Mouse (Mus musculus): ENCODE measurements around the gene 1700042G07Rik. TPM values are rescaled to one million over a fixed set of nuclear protein-coding genes. Genes with fewer than 3 reads are reported as not detected.
A peak's percentile ranks its signal among the peaks of the same experiment; 100 is the strongest.

Gene 1700042G07Rik
- polyA plus RNA-seq, 1 experiment from 2014 or later, result not detected

DNA sequence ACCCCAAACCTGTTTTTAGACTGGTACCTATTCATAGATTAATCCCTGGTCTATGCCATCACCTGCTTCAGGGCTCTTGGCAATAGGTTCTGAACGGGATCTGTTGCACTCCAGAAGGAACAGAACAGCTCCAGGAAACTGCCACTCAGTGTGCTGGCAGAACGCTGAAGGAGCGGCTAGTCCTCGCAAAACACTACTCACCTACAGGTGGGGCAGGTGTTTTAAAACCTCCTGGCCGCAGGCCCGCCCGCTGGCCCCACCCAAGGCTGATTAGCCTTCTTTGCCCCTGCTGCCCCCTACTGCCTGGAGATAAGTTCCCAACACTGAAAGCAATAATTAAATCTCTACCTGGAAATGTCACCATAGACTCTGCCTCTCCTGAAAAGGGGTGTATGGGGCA lies 5.8 kb upstream of the 1700042G07Rik start, which contains the start of gene Tspan1:
TSS of gene Tspan1 (minus strand) at position 198 of the 400 bp plus-strand sequence.
- no peaks in the 10 kb centered on the region for H3K27me3 ChIP-seq (ENCODE audit: control insufficient read depth, insufficient read depth, low read length)
- H3K27ac ChIP-seq (ENCODE audit: low read length), result 0 out of 2 replicates have a peak within 1 kb of the TSS, but pooled peaks have one; percentile 28
- H3K9me3 ChIP-seq (ENCODE audit: control insufficient read depth, low read depth, low read length), result no peaks in the 10 kb centered on the region
- H3K36me3 ChIP-seq (ENCODE audit: control insufficient read depth, insufficient read depth, low read length), result no peaks in the 10 kb centered on the region
- no peak within 1 kb of the TSS for H3K9ac ChIP-seq (replicated peaks; ENCODE audit: low read depth, low read length)
- WGBS, result 22% methylated on average over 7 of the region's 7 CpGs
- H3K4me2 ChIP-seq (replicated peaks; ENCODE audit: low read depth, low read length), result peak within 1 kb of the TSS; percentile 8; the same call in 1 of the 2 replicates
- ATAC-seq (ENCODE audit: insufficient number of reproducible peaks, insufficient read depth, low FRiP score, low read depth), result peak; percentile 30; the same call in 1 of the 2 replicates
- no peak within 1 kb of the TSS for H3K4me3 ChIP-seq (ENCODE audit: low read depth, low read length)
- no peaks in the 10 kb centered on the region for H3K4me1 ChIP-seq (ENCODE audit: control insufficient read depth, insufficient read depth, low read length)

- no peaks in the 10 kb centered on the region for H3K36me3 ChIP-seq (ENCODE audit: control insufficient read depth, insufficient read depth, low read length)
- H3K4me3 ChIP-seq (ENCODE audit: low read depth, low read length), result no peak overlapping the region
- H3K27ac ChIP-seq (ENCODE audit: low read length), result no peak overlapping the region
- no peaks in the 10 kb centered on the region for H3K27me3 ChIP-seq (ENCODE audit: control insufficient read depth, insufficient read depth, low read length)
- no peak overlapping the region for H3K4me2 ChIP-seq (replicated peaks; ENCODE audit: low read depth, low read length)
- H3K9ac ChIP-seq (replicated peaks; ENCODE audit: low read depth, low read length), result no peak overlapping the region
- H3K9me3 ChIP-seq (ENCODE audit: control insufficient read depth, low read depth, low read length), result no peaks in the 10 kb centered on the region
- WGBS, result 74% methylated on average over 8 of the region's 8 CpGs
- no peaks in the 10 kb centered on the region for H3K4me1 ChIP-seq (ENCODE audit: control insufficient read depth, insufficient read depth, low read length)
- ATAC-seq (ENCODE audit: insufficient number of reproducible peaks, insufficient read depth, low FRiP score, low read depth), result no peak
These were observed 4.4 kb upstream of the 1700042G07Rik start for GRCm38 (mm10) chr4:116168617-116169352.

GRCm38 (mm10) chr4:116169353-116169672 lies 3.9 kb upstream of the 1700042G07Rik start:
- no peak overlapping the region for H3K9ac ChIP-seq (replicated peaks; ENCODE audit: low read depth, low read length)
- ATAC-seq (ENCODE audit: insufficient number of reproducible peaks, insufficient read depth, low FRiP score, low read depth), result no peak
- no peak overlapping the region for H3K4me3 ChIP-seq (ENCODE audit: low read depth, low read length)
- 78% methylated on average over 3 of the region's 3 CpGs for WGBS
- no peaks in the 10 kb centered on the region for H3K36me3 ChIP-seq (ENCODE audit: control insufficient read depth, insufficient read depth, low read length)
- H3K9me3 ChIP-seq (ENCODE audit: control insufficient read depth, low read depth, low read length), result no peaks in the 10 kb centered on the region
- H3K4me1 ChIP-seq (ENCODE audit: control insufficient read depth, insufficient read depth, low read length), result peaks cover under 1% of the 10 kb centered on the region; the same call in 1 of the 2 replicates
- H3K27ac ChIP-seq (ENCODE audit: low read length), result no peak overlapping the region
- no peaks in the 10 kb centered on the region for H3K27me3 ChIP-seq (ENCODE audit: control insufficient read depth, insufficient read depth, low read length)
- no peak overlapping the region for H3K4me2 ChIP-seq (replicated peaks; ENCODE audit: low read depth, low read length)

DNA sequence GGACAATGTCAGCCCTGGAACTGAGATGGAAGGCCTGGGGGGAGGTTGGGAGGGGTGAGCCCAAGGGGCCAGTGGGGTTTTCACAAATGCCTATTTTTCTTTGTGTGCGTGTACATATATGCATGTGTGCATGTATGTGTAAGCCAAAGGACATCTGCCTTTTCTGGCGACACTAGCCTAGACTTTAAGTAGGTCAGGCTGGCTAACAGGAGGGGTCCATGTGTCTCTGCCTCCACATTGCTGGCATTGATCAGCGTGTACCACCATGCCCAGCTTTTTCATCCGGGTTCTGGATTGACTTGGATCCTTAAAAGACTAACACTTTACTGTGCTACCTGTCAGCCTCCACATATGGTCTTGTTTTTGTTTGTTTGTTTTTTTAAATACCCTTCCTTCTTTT lies 580 bp downstream of the 1700042G07Rik start:
- no peaks in the 10 kb centered on the region for H3K9me3 ChIP-seq (ENCODE audit: control insufficient read depth, low read depth, low read length)
- WGBS, result 89% methylated on average over 4 of the region's 4 CpGs
- no peak overlapping the region for H3K9ac ChIP-seq (replicated peaks; ENCODE audit: low read depth, low read length)
- no peak for ATAC-seq (ENCODE audit: insufficient number of reproducible peaks, insufficient read depth, low FRiP score, low read depth)
- H3K4me1 ChIP-seq (ENCODE audit: control insufficient read depth, insufficient read depth, low read length), result peaks cover 22% of the 10 kb centered on the region; the same call in 1 of the 2 replicates
- no peak overlapping the region for H3K4me3 ChIP-seq (ENCODE audit: low read depth, low read length)
- H3K27me3 ChIP-seq (ENCODE audit: control insufficient read depth, insufficient read depth, low read length), result no peaks in the 10 kb centered on the region
- no peaks in the 10 kb centered on the region for H3K36me3 ChIP-seq (ENCODE audit: control insufficient read depth, insufficient read depth, low read length)
- no peak overlapping the region for H3K27ac ChIP-seq (ENCODE audit: low read length)
- H3K4me2 ChIP-seq (replicated peaks; ENCODE audit: low read depth, low read length), result no peak overlapping the region

GRCm38 (mm10) chr4:116174466-116175116 lies 1.4 kb downstream of the 1700042G07Rik start:
- H3K4me3 ChIP-seq (ENCODE audit: low read depth, low read length), result no peak overlapping the region
- 36% methylated on average over 6 of the region's 6 CpGs for WGBS
- peaks cover 22% of the 10 kb centered on the region; the same call in 1 of the 2 replicates for H3K4me1 ChIP-seq (ENCODE audit: control insufficient read depth, insufficient read depth, low read length)
- 0 out of 2 replicates have a peak overlapping the region, but pooled peaks have one; percentile 30 for H3K27ac ChIP-seq (ENCODE audit: low read length)
- no peaks in the 10 kb centered on the region for H3K36me3 ChIP-seq (ENCODE audit: control insufficient read depth, insufficient read depth, low read length)
- no peaks in the 10 kb centered on the region for H3K9me3 ChIP-seq (ENCODE audit: control insufficient read depth, low read depth, low read length)
- no peak overlapping the region for H3K9ac ChIP-seq (replicated peaks; ENCODE audit: low read depth, low read length)
- no peak overlapping the region for H3K4me2 ChIP-seq (replicated peaks; ENCODE audit: low read depth, low read length)
- no peaks in the 10 kb centered on the region for H3K27me3 ChIP-seq (ENCODE audit: control insufficient read depth, insufficient read depth, low read length)
- ATAC-seq (ENCODE audit: insufficient number of reproducible peaks, insufficient read depth, low FRiP score, low read depth), result no peak

DNA sequence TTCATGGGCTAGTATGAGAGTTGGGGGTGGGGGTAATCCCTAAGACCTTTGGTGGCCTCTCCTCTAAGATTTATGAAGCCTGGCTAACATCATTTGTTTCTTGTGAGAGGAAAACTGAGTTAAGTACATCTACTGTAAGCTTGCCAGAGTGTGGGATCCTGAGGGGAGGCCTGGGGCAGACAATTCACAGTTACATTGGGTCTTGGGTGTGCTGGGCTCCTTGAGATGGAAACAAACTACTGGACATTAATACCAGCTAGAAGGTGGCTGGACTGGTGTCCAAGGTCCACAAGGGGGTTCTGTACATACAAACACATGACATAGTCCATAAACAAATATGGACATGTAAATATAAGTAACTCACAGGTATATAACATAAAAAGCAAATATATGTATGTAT lies 2.0 kb downstream of the 1700042G07Rik start:
- Histone ChIP-seq H3K27ac (ENCODE audit: low read length) (peak overlapping the region; percentile 16; the same call in 1 of the 2 replicates), H3K27me3 (ENCODE audit: control insufficient read depth, insufficient read depth, low read length) (no peaks in the 10 kb centered on the region), H3K4me3 (ENCODE audit: low read depth, low read length) (no peak overlapping the region), H3K4me2 (replicated peaks; ENCODE audit: low read depth, low read length) (0 out of 2 replicates have a peak overlapping the region, but pooled peaks have one; percentile 1), H3K9ac (replicated peaks; ENCODE audit: low read depth, low read length) (no peak overlapping the region), H3K4me1 (ENCODE audit: control insufficient read depth, insufficient read depth, low read length) (peaks cover 22% of the 10 kb centered on the region; the same call in 1 of the 2 replicates), H3K9me3 (ENCODE audit: control insufficient read depth, low read depth, low read length) (no peaks in the 10 kb centered on the region), H3K36me3 (ENCODE audit: control insufficient read depth, insufficient read depth, low read length) (no peaks in the 10 kb centered on the region)
- no peak for ATAC-seq (ENCODE audit: insufficient number of reproducible peaks, insufficient read depth, low FRiP score, low read depth)

DNA sequence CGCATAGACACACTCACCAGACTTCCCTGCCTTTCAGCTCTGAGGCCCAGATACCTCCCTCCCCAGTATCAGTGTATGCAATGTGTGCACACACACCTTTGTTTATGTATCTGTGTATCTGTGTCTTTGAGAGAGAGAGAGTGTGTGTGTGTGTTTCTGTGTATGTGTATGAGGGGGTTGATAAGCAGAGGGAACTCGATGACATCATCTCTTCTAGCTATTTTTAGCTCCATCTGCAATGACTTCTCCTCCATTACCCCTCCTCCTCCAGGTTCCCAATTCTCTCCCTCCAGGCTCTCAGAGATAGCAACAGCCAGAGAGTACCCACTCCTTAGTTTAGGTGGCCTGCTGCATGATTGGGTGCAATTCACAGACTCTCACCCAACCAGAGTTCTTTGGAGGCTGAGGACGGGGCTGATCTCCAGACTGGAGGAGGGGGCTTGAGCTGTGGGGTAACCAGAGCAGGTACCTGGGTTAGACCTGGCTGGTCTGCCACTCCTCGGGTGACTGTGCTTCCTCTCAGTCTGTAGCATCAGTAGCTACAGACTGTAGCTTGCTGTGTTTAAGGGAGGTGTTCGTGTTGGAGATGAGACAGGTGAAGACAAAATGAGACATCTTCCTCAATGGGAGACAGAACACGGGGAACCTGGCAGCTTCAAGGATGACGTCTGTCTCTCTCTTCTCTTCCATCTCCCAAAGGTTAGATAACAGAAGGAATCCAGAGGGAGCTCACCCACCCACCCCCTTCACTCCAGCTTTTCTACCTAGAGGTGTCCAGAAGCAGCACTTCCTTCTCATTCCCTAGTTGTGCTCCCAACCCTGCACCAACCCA lies 2.8 kb downstream of the 1700042G07Rik start:
- Histone ChIP-seq H3K27ac (ENCODE audit: low read length) (peak overlapping the region; percentile 86; the same call in 1 of the 2 replicates), H3K4me3 (ENCODE audit: low read depth, low read length) (peak overlapping the region; percentile 16), H3K9me3 (ENCODE audit: control insufficient read depth, low read depth, low read length) (no peaks in the 10 kb centered on the region), H3K4me1 (ENCODE audit: control insufficient read depth, insufficient read depth, low read length) (peaks cover 22% of the 10 kb centered on the region; the same call in 1 of the 2 replicates), H3K36me3 (ENCODE audit: control insufficient read depth, insufficient read depth, low read length) (no peaks in the 10 kb centered on the region), H3K4me2 (replicated peaks; ENCODE audit: low read depth, low read length) (peak overlapping the region; percentile 42), H3K9ac (replicated peaks; ENCODE audit: low read depth, low read length) (no peak overlapping the region), H3K27me3 (ENCODE audit: control insufficient read depth, insufficient read depth, low read length) (no peaks in the 10 kb centered on the region)
- ATAC-seq (ENCODE audit: insufficient number of reproducible peaks, insufficient read depth, low FRiP score, low read depth), result peak; percentile 64
- 52% methylated on average over 7 of the region's 7 CpGs for WGBS

- no peaks in the 10 kb centered on the region for H3K27me3 ChIP-seq (ENCODE audit: control insufficient read depth, insufficient read depth, low read length)
- peak overlapping the region; percentile 42 for H3K4me2 ChIP-seq (replicated peaks; ENCODE audit: low read depth, low read length)
- no peaks in the 10 kb centered on the region for H3K36me3 ChIP-seq (ENCODE audit: control insufficient read depth, insufficient read depth, low read length)
- peak overlapping the region; percentile 86; the same call in 1 of the 2 replicates for H3K27ac ChIP-seq (ENCODE audit: low read length)
- H3K9me3 ChIP-seq (ENCODE audit: control insufficient read depth, low read depth, low read length), result no peaks in the 10 kb centered on the region
- H3K9ac ChIP-seq (replicated peaks; ENCODE audit: low read depth, low read length), result no peak overlapping the region
- peak; percentile 87 for ATAC-seq (ENCODE audit: insufficient number of reproducible peaks, insufficient read depth, low FRiP score, low read depth)
- WGBS, result 22% methylated on average over 10 of the region's 10 CpGs
- H3K4me1 ChIP-seq (ENCODE audit: control insufficient read depth, insufficient read depth, low read length), result peaks cover 22% of the 10 kb centered on the region; the same call in 1 of the 2 replicates
- H3K4me3 ChIP-seq (ENCODE audit: low read depth, low read length), result peak overlapping the region; percentile 16
These were observed 3.4 kb downstream of the 1700042G07Rik start for GRCm38 (mm10) chr4:116176543-116176988.

Measured in stomach, embryonic 14.5 days (tissue).